In genomic region chr19:21747356-21747755, GRCm38 (mm10) we compare ENCODE assay signal across 8 mouse cellular contexts. TPM values are rescaled to one million over a fixed set of nuclear protein-coding genes. Genes with fewer than 3 reads are reported as not detected.
DNase-seq lines count a peak whose midpoint lies in the region; ATAC-seq and TF ChIP-seq lines count a peak whose summit lies in the region.

No protein-coding gene starts in this region.

- no peaks in the 10 kb centered on the region for H3K4me1 ChIP-seq in ES-E14 (ENCODE audit: control insufficient read depth in 2 of 2, insufficient read depth in 2 of 2, low read length in 2 of 2, poor library complexity in 1 of 2)
- peaks cover 1% of the 10 kb centered on the region; the same call in 1 of the 2 replicates for H3K4me1 ChIP-seq in forebrain, embryonic 15.5 days
- H3K4me1 ChIP-seq in limb, embryonic 10.5 days = no peaks in the 10 kb centered on the region

- no peaks in the 10 kb centered on the region for H3K27me3 ChIP-seq in forebrain, embryonic 15.5 days
- H3K27me3 ChIP-seq in limb, embryonic 10.5 days (ENCODE audit: low read depth, poor library complexity, severe bottlenecking) = no peaks in the 10 kb centered on the region

- H3K36me3 ChIP-seq in ES-E14 (ENCODE audit: control insufficient read depth, insufficient read depth, low read length, poor library complexity, severe bottlenecking) = no peaks in the 10 kb centered on the region
- no peaks in the 10 kb centered on the region for H3K36me3 ChIP-seq in forebrain, embryonic 15.5 days
- no peaks in the 10 kb centered on the region for H3K36me3 ChIP-seq in limb, embryonic 10.5 days

- no peak overlapping the region for H3K4me3 ChIP-seq in ES-E14 (ENCODE audit: insufficient read depth in 1 of 2, low read depth in 1 of 2, low read length in 2 of 2, poor library complexity in 1 of 2, severe bottlenecking in 1 of 2)
- no peak overlapping the region for H3K4me3 ChIP-seq in forebrain, embryonic 15.5 days
- no peak overlapping the region for H3K4me3 ChIP-seq in limb, embryonic 10.5 days

- H3K9me3 ChIP-seq in ES-E14 (ENCODE audit: control insufficient read depth, insufficient read depth, low read depth, low read length) = no peaks in the 10 kb centered on the region
- no peaks in the 10 kb centered on the region for H3K9me3 ChIP-seq in forebrain, embryonic 15.5 days
- H3K9me3 ChIP-seq in limb, embryonic 10.5 days (replicated peaks) = no peaks in the 10 kb centered on the region

- ATAC-seq in cerebellum, adult (ENCODE audit: insufficient number of reproducible peaks, low FRiP score, low TSS enrichment) = peak; percentile 64
- ATAC-seq in forebrain, embryonic 15.5 days (replicated peaks) = peak; percentile 72
- peak; percentile 89 for ATAC-seq in inflammation-experienced regulatory T-cells, adult 6 months

- DNase-seq in 3134 (ENCODE audit: extremely low read depth, insufficient read length, low spot score) (peak; percentile 7), ES-E14 (ENCODE audit: low read depth, low spot score) (peak; percentile 49)
- peak; percentile 77 for DNase-seq in limb, embryonic 10.5 days (ENCODE audit: low spot score)
- DNase-seq in ovary, postnatal 36 days (ENCODE audit: low spot score) = peak; percentile 49
- peak; percentile 69 for DNase-seq in thymus, postnatal 14 days

- in situ Hi-C loops in ES-E14 (cut with MboI; ENCODE audit: low sequenced_read_pairs in 2 of 2, unreplicated experiment in 2 of 2) = loop anchor here in 1 of 2 experiments (10.0 kb wide), 1 partner anchor 373 kb away; no protein-coding TSS in a partner anchor

- no peak overlapping the region for H3K9ac ChIP-seq in ES-E14 (ENCODE audit: insufficient read depth, low read depth, low read length, poor library complexity, severe bottlenecking)
- H3K9ac ChIP-seq in forebrain, embryonic 15.5 days (replicated peaks) = no peak overlapping the region

- 20% methylated on average over 4 of the region's 4 CpGs for WGBS in forebrain, embryonic 15.5 days
- WGBS in limb, embryonic 10.5 days = 25% methylated on average over 4 of the region's 4 CpGs

- no peak overlapping the region for H3K27ac ChIP-seq in ES-E14 (ENCODE audit: insufficient read depth, low read depth, low read length, poor library complexity, severe bottlenecking)
- H3K27ac ChIP-seq in forebrain, embryonic 15.5 days (replicated peaks) = no peak overlapping the region
- H3K27ac ChIP-seq in limb, embryonic 10.5 days = no peak overlapping the region

- H3K4me2 ChIP-seq in forebrain, embryonic 15.5 days (replicated peaks) = no peak overlapping the region

TF ChIP-seq in ES-E14, 5 proteins besides CTCF, POLR2A, EP300 and RAD21:
- TF ChIP-seq ZC3H11A (IDR thresholded peaks at IDR 0.05; ENCODE audit: borderline replicate concordance, low read depth, low read length) (peak; percentile 97), MAFK (IDR thresholded peaks at IDR 0.05; ENCODE audit: insufficient read depth, low read depth, low read length) (no peak)

RNA-seq across cellular contexts. Expression of gene Cemip2, which starts 30.8 kb away (rescaled TPM):
- total RNA-seq in ES-E14 (2012; rRNA removed) = 75.3 and 175 TPM in 2 replicates
- polyA plus RNA-seq in forebrain, embryonic 15.5 days (2015; fragmentation: Nextera tagmentation; extraction: Ambion mirVana) = 39.3 and 43.0 TPM in 2 replicates
- polyA plus RNA-seq in inflammation-experienced regulatory T-cells, adult 6 months (2017; shearing (Covaris generic)) = 10 to 100 TPM in 1 of 3 experiments, 1 to 10 TPM in 2; 6.4 to 12.7 (median 6.6) TPM
- polyA plus RNA-seq in limb, embryonic 10.5 days (2016; fragmentation: Nextera tagmentation; extraction: Ambion mirVana) = 39.3 and 51.7 TPM in 2 replicates

Comparison
In these comparisons a context has a peak if more than half of its experiments do, and no peak if none do; other contexts are left out.
1. DNase-seq: peak in every context shown above with its lines; median percentile 77 in limb, embryonic 10.5 days; 69 in thymus, postnatal 14 days; 49 in ES-E14; 49 in ovary, postnatal 36 days; 7 in 3134.